Mouse (Mus musculus) cerebellum, adult 2 months (tissue): Measurements from ENCODE around the gene Stxbp6. TPM values are rescaled to one million over a fixed set of nuclear protein-coding genes. Genes with fewer than 3 reads are reported as not detected.

Experiments used
- DNase-seq, 2 experiments: peaks; one replicate each; pipeline ENCODE4 v3.0.0; 2021
- H3K27ac ChIP-seq: fragments of 200-500 bp; 2 replicates; pipeline ENCODE4 v1.5.1; 2012; ENCODE audit warnings: low read length, control low read depth, inconsistent platforms; ENCODE audit not compliant: insufficient read depth
- H3K27me3 ChIP-seq: fragments of 200-500 bp; 2 replicates; pipeline ENCODE4 v1.6.1; 2012; ENCODE audit warnings: inconsistent platforms, mild to moderate bottlenecking, low read length, moderate library complexity; ENCODE audit not compliant: control insufficient read depth, insufficient read depth
- H3K4me1 ChIP-seq: fragments of 200-500 bp; 2 replicates; pipeline ENCODE4 v1.6.1; 2011; ENCODE audit warnings: low read length; ENCODE audit not compliant: control insufficient read depth, insufficient read depth
- H3K4me3 ChIP-seq: fragments of 200-500 bp; replicated peaks from 2 replicates; pipeline ENCODE3; 2011; ENCODE audit warnings: mild to moderate bottlenecking, low read depth, low read length, control low read depth; ENCODE audit not compliant: insufficient read depth
- CTCF ChIP-seq: fragments of 200-500 bp; IDR thresholded peaks from 2 replicates; pipeline ENCODE4 v1.5.1; 2011; ENCODE audit warnings: low read depth, mild to moderate bottlenecking, control low read depth, low read length, moderate library complexity, borderline replicate concordance; ENCODE audit not compliant: insufficient read depth
- POLR2A ChIP-seq: fragments of 200-500 bp; IDR thresholded peaks from 2 replicates; pipeline ENCODE4 v1.6.1; 2011; ENCODE audit warnings: low read length, control low read depth, borderline replicate concordance; ENCODE audit not compliant: insufficient read depth
- WGBS: fragments of 180-500 bp; shearing (Covaris S2); methylation state at CpG from one replicate; pipeline ENCODE4 v1.1.7; 2018; 5-methylcytosine and 5-hydroxymethylcytosine counted together
- polyA plus RNA-seq: library from polyadenylated mRNA; depleted of rRNA; stranded (reverse); fragments of >200 nt; gene quantifications from 2 replicates; pipeline ENCODE4 v1.2.3, GENCODE M21; 2012

Stxbp6 gene
- polyA plus RNA-seq, 1 experiment = 26.5 TPM

DNA sequence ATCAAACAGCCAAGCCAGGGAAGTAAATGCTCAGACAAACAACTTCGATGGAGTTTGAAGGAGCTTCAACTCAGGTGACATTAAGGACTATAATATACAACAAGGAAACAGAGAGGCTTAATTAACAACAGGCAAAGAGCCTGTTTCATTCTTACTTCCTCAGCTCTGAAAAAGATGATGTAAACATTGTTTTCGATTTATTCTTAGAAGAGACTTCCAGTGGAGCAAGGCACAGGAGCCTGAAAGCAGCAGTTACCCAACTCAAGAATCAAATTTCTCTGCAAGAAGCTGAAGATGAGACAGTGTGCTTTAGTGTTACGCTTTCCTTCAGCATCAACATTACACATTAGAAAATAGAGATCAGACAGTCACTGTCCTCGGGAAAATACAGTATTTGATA lies 160.7 kb downstream of the Stxbp6 start:
- Histone ChIP-seq H3K4me3 (no peak overlapping the region), H3K27ac (no peak overlapping the region), H3K27me3 (no peaks in the 10 kb centered on the region), H3K4me1 (no peaks in the 10 kb centered on the region)
- WGBS = 93% methylated on average over 4 of the region's 4 CpGs
- no peak for DNase-seq
- no peak for TF ChIP-seq CTCF
- TF ChIP-seq POLR2A = no peak

DNA sequence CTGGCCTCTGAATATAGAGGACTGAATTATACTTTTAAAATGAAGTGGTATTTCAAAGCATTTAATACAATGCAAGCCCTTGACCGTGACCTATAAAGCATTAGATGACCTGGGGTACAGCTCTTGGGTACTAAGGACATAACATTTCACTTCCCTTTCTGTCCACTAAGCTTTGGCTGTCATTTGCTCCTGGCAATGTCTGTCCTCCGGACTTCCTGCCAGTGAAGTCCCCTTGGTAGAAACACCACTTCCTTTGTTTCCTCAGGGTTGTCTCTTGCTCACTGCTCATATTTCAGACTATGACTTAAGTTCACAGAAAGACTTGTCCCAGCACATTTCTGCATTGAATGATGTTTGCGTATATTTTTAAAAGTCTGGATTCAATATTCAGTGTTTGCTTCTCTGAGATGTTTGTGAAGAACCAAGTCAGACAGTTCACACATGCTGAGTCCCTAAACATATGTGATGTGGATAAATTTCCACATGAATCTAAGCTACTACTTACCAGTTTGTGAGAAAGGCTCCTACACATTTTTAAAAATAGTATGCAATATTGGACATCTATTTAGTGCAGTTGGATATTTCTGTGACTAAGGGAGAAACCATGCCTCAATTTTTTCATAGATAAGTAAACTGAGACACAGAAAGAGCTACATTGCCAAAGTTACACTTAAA lies 166.3 kb downstream of the Stxbp6 start:
- Histone ChIP-seq H3K4me3 (no peak overlapping the region), H3K27ac (no peak overlapping the region), H3K4me1 (no peaks in the 10 kb centered on the region), H3K27me3 (no peaks in the 10 kb centered on the region; the same call in 1 of the 2 replicates)
- WGBS = 74% methylated on average over 3 of the region's 3 CpGs
- no peak for DNase-seq
- TF ChIP-seq POLR2A (no peak), CTCF (no peak)

DNA sequence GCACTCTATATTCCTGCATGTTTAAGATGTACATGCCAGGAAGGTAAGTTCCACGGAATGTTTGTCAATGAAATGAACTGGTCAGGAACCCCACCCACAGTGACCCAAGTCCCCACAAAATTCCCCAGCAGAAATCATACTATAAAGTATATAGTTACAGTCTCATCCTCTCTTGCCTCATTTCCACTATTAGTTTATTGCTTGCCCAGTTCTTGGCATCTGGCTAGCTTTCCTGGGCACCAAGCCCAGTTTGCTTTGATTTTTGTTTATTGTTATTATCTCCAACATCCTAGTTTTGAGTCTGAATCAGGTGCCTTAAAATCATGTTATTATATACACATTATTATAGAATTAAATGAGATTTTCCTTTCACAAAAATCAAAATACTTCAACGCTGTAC lies 168.5 kb downstream of the Stxbp6 start:
- H3K27ac ChIP-seq = no peak overlapping the region
- H3K4me1 ChIP-seq = no peaks in the 10 kb centered on the region
- TF ChIP-seq CTCF (no peak), POLR2A (no peak)
- H3K27me3 ChIP-seq = no peaks in the 10 kb centered on the region; the same call in 1 of the 2 replicates
- WGBS = 80% methylated on average over 2 of the region's 2 CpGs
- no peak for DNase-seq
- no peak overlapping the region for H3K4me3 ChIP-seq

DNA sequence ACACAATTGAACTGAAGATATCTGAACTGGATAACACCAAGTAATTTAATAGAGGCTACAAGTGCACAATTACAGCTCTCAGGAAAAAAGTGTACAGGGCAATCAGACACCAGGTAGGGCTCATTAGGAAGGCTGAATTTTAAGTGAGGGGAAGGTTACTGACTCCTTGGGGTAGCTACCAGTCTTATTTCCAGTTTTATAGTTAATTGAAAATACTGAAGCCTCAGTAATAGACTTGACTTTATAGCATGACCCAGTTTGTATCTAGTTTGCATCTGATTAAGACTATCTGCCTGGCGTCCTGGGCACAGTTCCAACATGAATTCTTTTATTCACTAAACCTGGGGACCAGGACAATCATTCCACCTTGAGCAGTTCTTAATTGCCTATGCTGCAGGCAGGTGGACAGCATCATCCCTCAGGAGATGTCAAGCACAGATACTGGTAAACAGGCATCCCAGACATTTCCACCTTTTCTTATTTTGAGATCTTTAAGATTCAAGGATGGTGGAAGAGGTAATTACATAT lies 171.2 kb downstream of the Stxbp6 start:
- peak in 1 of 2 experiments; percentile 6 for DNase-seq
- TF ChIP-seq POLR2A = no peak
- no peak for TF ChIP-seq CTCF
- no peak overlapping the region for H3K27ac ChIP-seq
- no peaks in the 10 kb centered on the region; the same call in 1 of the 2 replicates for H3K27me3 ChIP-seq
- 13% methylated on average over 1 of the region's 1 CpGs for WGBS
- H3K4me3 ChIP-seq = no peak overlapping the region
- H3K4me1 ChIP-seq = no peaks in the 10 kb centered on the region

DNA sequence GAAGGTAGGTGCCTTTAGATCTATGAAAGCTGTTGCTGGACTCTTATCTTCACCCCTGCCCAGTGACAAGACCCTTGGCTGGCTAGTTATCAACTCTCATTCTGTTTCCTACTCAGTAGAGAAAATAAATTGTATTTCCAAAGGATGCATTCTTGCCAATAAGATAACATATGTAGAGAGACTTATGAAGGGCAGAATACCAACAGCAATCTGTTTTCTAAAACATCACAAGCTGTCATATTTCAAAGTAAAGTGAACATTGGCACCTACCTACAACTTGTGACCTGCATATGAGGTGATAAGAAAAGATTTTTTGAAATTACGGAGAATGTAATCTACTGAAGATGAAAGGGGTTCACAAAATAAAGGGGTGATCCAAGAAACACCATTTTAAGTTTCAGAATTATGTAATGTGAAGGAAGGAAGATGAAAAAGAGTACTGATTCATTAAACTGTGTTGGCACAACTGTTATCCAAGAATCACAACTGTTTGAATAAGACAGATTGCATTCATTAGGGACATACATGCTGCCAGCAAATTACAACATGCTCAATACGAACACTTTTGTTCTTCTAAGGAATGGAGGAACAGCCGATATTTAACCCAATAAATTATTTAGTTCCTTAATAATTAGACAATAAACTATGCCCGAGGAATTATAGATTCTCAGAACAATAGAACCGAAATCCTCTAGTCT lies 175.2 kb downstream of the Stxbp6 start:
- no peak overlapping the region for H3K27ac ChIP-seq

DNA sequence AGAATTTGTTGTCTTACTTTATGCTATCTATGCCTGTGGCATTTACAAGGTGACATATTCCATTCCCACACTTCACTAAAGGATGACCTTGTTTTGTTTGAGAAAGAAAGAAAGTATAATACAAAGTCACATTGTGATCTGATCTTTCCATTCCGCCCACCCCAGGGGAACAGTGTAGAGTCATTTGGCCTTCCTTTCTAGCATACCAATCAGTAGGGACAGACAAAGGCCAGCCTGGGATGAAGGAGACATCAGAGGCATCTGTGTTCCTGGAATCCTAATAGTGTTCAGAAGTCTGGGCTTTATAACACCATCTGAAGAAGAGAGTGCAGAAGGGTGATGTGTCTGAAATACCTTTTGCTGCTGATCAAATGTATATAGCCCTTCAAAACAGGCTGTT lies 178.0 kb downstream of the Stxbp6 start:
- no peaks in the 10 kb centered on the region for H3K4me1 ChIP-seq
- no peak overlapping the region for H3K27ac ChIP-seq
- H3K4me3 ChIP-seq = no peak overlapping the region
- TF ChIP-seq POLR2A (no peak), CTCF (no peak)
- no peak for DNase-seq
- H3K27me3 ChIP-seq = no peaks in the 10 kb centered on the region
- WGBS = 64% methylated on average over 1 of the region's 1 CpGs

More for the DNA sequence above, 175.2 kb downstream of the Stxbp6 start:
- H3K4me1 ChIP-seq = no peaks in the 10 kb centered on the region
- H3K27me3 ChIP-seq = no peaks in the 10 kb centered on the region; the same call in 1 of the 2 replicates
- DNase-seq = no peak
- WGBS = 70% methylated on average over 5 of the region's 5 CpGs
- TF ChIP-seq POLR2A = no peak
- TF ChIP-seq CTCF = no peak
- no peak overlapping the region for H3K4me3 ChIP-seq

DNA sequence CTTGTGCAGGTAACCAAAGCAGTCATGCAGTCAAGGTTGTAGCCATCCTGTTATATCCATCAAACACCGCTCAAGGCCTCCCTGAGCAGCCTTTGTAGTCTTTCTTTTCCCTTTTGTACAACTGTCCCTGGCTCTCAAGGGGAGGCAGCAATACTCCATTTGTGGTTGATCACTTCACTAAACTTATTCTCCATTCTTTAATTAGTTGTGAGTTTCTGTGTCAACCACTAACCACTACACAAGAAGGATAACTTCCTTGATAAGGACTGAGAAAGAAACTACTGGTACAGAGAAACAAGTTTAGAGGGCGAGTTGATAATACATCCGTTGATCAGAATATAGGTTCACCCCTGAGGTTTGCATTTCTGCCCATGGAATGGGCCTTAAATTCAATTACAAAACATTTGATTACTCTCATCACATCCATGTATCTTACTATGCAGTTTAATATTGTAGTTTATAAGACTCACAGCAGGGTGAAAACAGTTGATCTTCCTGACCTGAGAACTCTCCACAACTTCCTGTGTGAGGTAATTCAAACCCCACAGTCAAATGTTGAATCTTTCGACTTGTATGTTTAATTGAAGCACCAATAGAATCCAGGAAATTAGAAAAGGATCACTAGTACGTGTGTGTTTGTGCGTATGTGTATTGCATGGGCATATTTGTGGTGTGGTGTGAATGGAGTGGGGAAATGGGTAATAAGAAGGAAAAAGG lies 184.7 kb downstream of the Stxbp6 start:
- no peaks in the 10 kb centered on the region for H3K27me3 ChIP-seq
- H3K27ac ChIP-seq = no peak overlapping the region
- H3K4me1 ChIP-seq = no peaks in the 10 kb centered on the region
- 92% methylated on average over 6 of the region's 6 CpGs for WGBS
- H3K4me3 ChIP-seq = no peak overlapping the region
- no peak for DNase-seq
- no peak for TF ChIP-seq CTCF
- TF ChIP-seq POLR2A = no peak

DNA sequence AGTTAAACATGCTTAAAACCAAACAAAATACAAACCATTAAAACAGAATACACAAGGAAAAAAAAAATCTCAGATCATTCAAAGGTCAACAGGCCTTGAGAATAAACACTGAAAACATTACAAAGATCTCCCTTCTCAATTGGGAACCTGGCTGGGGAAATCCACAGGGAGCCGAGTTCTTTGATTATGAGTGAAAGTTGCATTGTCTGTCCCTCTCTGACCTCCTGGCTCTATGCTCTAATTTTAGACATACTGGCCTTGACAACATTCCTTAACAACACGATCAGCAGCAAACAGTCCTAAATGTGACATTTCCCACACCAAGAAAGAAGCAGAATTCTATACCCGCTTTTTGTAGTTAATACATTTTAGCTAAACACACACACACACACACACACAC lies 187.7 kb downstream of the Stxbp6 start:
- Histone ChIP-seq H3K27me3 (no peaks in the 10 kb centered on the region), H3K4me3 (no peak overlapping the region), H3K4me1 (no peaks in the 10 kb centered on the region), H3K27ac (no peak overlapping the region)
- DNase-seq = no peak
- 35% methylated on average over 3 of the region's 3 CpGs for WGBS
- TF ChIP-seq CTCF (no peak), POLR2A (no peak)
